Mouse (Mus musculus) kidney, postnatal 0 days (tissue): ENCODE data around the gene Tle4. TPM values are rescaled to one million over a fixed set of nuclear protein-coding genes. Genes with fewer than 3 reads are reported as not detected.

Experiments
- ATAC-seq: fragments of 200-750 bp; cut with Nextera tagmentation; replicated peaks from 2 replicates; pipeline ENCODE4 v1.8.0; 2017; ENCODE audit warnings: low read depth, moderate number of reproducible peaks, moderate TSS enrichment, moderate library complexity; ENCODE audit not compliant: low FRiP score
- DNase-seq: peaks from one replicate; pipeline ENCODE4 v3.0.0-alpha.2; 2016; ENCODE audit warnings: low spot score
- H3K27ac ChIP-seq: fragments of 300-500 bp; sonication (generic); 2 replicates; pipeline ENCODE4 v1.5.1; 2014; ENCODE audit warnings: mild to moderate bottlenecking
- H3K27me3 ChIP-seq: fragments of 300-500 bp; sonication (generic); 2 replicates; pipeline ENCODE4 v1.6.1; 2014; ENCODE audit warnings: low read length, mixed read lengths; ENCODE audit not compliant: insufficient read depth
- H3K36me3 ChIP-seq: fragments of 300-500 bp; sonication (generic); 2 replicates; pipeline ENCODE4 v1.6.1; 2014; ENCODE audit warnings: low read length, mixed read lengths; ENCODE audit not compliant: insufficient read depth
- H3K4me1 ChIP-seq: fragments of 300-500 bp; sonication (generic); replicated peaks from 2 replicates; pipeline ENCODE4 v1.6.1; 2014; ENCODE audit warnings: antibody characterized with exemption, low read length, mixed read lengths; ENCODE audit not compliant: insufficient read depth
- H3K4me2 ChIP-seq: fragments of 300-500 bp; sonication (generic); 2 replicates; pipeline ENCODE4 v1.6.1; 2014; ENCODE audit warnings: mild to moderate bottlenecking, low read length, moderate library complexity, mixed read lengths
- H3K4me3 ChIP-seq: fragments of 300-500 bp; sonication (generic); replicated peaks from 2 replicates; pipeline ENCODE4 v1.5.1; 2014; ENCODE audit warnings: low read depth, low read length
- H3K9ac ChIP-seq: fragments of 300-500 bp; sonication (generic); 2 replicates; pipeline ENCODE4 v1.6.1; 2014; ENCODE audit warnings: low read depth, low read length
- H3K9me3 ChIP-seq: fragments of 300-500 bp; sonication (generic); replicated peaks from 2 replicates; pipeline ENCODE4 v1.6.1; 2016; ENCODE audit warnings: low read length, inconsistent platforms, mixed read lengths
- CTCF ChIP-seq: IDR thresholded peaks from 2 replicates; pipeline ENCODE4 v1.5.1; 2016; ENCODE audit warnings: antibody characterized with exemption, low read depth, mild to moderate bottlenecking, moderate library complexity
- WGBS: fragments of 180-500 bp; shearing (Covaris S2); extraction: QIAGEN DNeasy Blood & Tissue Kit; methylation state at CpG from one replicate; pipeline ENCODE4 v1.1.7; 2014; 5-methylcytosine and 5-hydroxymethylcytosine counted together
- polyA plus RNA-seq: library from polyadenylated mRNA; unstranded; fragments of >200 nt; fragmentation: Nextera tagmentation; extraction: Ambion mirVana; gene quantifications from 2 replicates; pipeline ENCODE4 v1.2.1, GENCODE M21; 2015

Tle4 gene
- polyA plus RNA-seq, 1 experiment from 2014 or later, result 12.8 TPM

- Histone ChIP-seq H3K27me3 (no peaks in the 10 kb centered on the region), H3K9ac (no peak overlapping the region), H3K4me2 (peak overlapping the region; percentile 38; the same call in 1 of the 2 replicates), H3K4me1 (0 out of 2 replicates have a peak, but pooled peaks cover 4% of the 10 kb centered on the region), H3K27ac (no peak overlapping the region), H3K36me3 (no peaks in the 10 kb centered on the region), H3K4me3 (no peak overlapping the region), H3K9me3 (no peaks in the 10 kb centered on the region)
- no peak for ATAC-seq
- no peak for TF ChIP-seq CTCF
- peak; percentile 24 for DNase-seq
- WGBS, result 47% methylated on average over 6 of the region's 6 CpGs
Measured at GRCm38 (mm10) chr19:14426920-14427319, 170.9 kb downstream of the Tle4 start.

GRCm38 (mm10) chr19:14426244-14426868 is 171.5 kb downstream of the Tle4 start:
- no peak overlapping the region for H3K4me3 ChIP-seq
- TF ChIP-seq CTCF, result no peak
- H3K27me3 ChIP-seq, result no peaks in the 10 kb centered on the region
- H3K36me3 ChIP-seq, result no peaks in the 10 kb centered on the region
- no peak overlapping the region for H3K9ac ChIP-seq
- H3K9me3 ChIP-seq, result no peaks in the 10 kb centered on the region
- no peak overlapping the region for H3K27ac ChIP-seq
- no peak for DNase-seq
- no peak for ATAC-seq
- 0 out of 2 replicates have a peak, but pooled peaks cover 4% of the 10 kb centered on the region for H3K4me1 ChIP-seq
- H3K4me2 ChIP-seq, result peak overlapping the region; percentile 38
- 20% methylated on average over 19 of the region's 19 CpGs for WGBS

- H3K27me3 ChIP-seq, result no peaks in the 10 kb centered on the region
- ATAC-seq (no peak), DNase-seq (no peak)
- TF ChIP-seq CTCF, result peak; percentile 20; the same call in 1 of the 2 replicates
- WGBS, result 41% methylated on average over 6 of the region's 6 CpGs
- H3K36me3 ChIP-seq, result no peaks in the 10 kb centered on the region
- no peak overlapping the region for H3K4me2 ChIP-seq
- no peak overlapping the region for H3K4me3 ChIP-seq
- 0 out of 2 replicates have a peak, but pooled peaks cover 4% of the 10 kb centered on the region for H3K4me1 ChIP-seq
- H3K27ac ChIP-seq, result no peak overlapping the region
- no peaks in the 10 kb centered on the region for H3K9me3 ChIP-seq
- H3K9ac ChIP-seq, result no peak overlapping the region
Measured at GRCm38 (mm10) chr19:14425122-14425521, 172.7 kb downstream of the Tle4 start.

GRCm38 (mm10) chr19:14424016-14424964 is 173.6 kb downstream of the Tle4 start:
- TF ChIP-seq CTCF, result peak; percentile 50
- H3K4me1 ChIP-seq, result 0 out of 2 replicates have a peak, but pooled peaks cover 4% of the 10 kb centered on the region
- H3K9me3 ChIP-seq, result no peaks in the 10 kb centered on the region
- no peaks in the 10 kb centered on the region for H3K27me3 ChIP-seq
- H3K36me3 ChIP-seq, result no peaks in the 10 kb centered on the region
- H3K4me3 ChIP-seq, result no peak overlapping the region
- ATAC-seq (no peak), DNase-seq (peak; percentile 76)
- 27% methylated on average over 12 of the region's 12 CpGs for WGBS
- H3K27ac ChIP-seq, result no peak overlapping the region
- H3K9ac ChIP-seq, result no peak overlapping the region
- no peak overlapping the region for H3K4me2 ChIP-seq

GRCm38 (mm10) chr19:14421691-14422090 is 176.2 kb downstream of the Tle4 start:
- Histone ChIP-seq H3K4me3 (no peak overlapping the region), H3K9me3 (no peaks in the 10 kb centered on the region), H3K9ac (no peak overlapping the region), H3K27me3 (no peaks in the 10 kb centered on the region), H3K27ac (no peak overlapping the region), H3K4me2 (no peak overlapping the region), H3K4me1 (0 out of 2 replicates have a peak, but pooled peaks cover 4% of the 10 kb centered on the region), H3K36me3 (no peaks in the 10 kb centered on the region)
- no peak for TF ChIP-seq CTCF
- no peak for DNase-seq
- 67% methylated on average over 5 of the region's 5 CpGs for WGBS
- ATAC-seq, result no peak

GRCm38 (mm10) chr19:14419886-14420285 is 178.0 kb downstream of the Tle4 start:
- 86% methylated on average over 5 of the region's 5 CpGs for WGBS
- no peak for ATAC-seq
- H3K36me3 ChIP-seq, result no peaks in the 10 kb centered on the region

More at GRCm38 (mm10) chr19:14419886-14420285, 178.0 kb downstream of the Tle4 start:
- H3K4me1 ChIP-seq, result no peaks in the 10 kb centered on the region
- no peak overlapping the region for H3K4me3 ChIP-seq
- no peak for TF ChIP-seq CTCF
- no peak for DNase-seq
- H3K27ac ChIP-seq, result no peak overlapping the region
- H3K27me3 ChIP-seq, result no peaks in the 10 kb centered on the region
- H3K9ac ChIP-seq, result no peak overlapping the region
- H3K4me2 ChIP-seq, result no peak overlapping the region
- no peaks in the 10 kb centered on the region for H3K9me3 ChIP-seq
